Mouse (Mus musculus): ENCODE measurements around the gene Cdh13.

The Cdh13 gene

GRCm38 (mm10) chr8:118452445-118453103, 169.0 kb downstream of the Cdh13 start:
- DNase-seq: no peak

DNA sequence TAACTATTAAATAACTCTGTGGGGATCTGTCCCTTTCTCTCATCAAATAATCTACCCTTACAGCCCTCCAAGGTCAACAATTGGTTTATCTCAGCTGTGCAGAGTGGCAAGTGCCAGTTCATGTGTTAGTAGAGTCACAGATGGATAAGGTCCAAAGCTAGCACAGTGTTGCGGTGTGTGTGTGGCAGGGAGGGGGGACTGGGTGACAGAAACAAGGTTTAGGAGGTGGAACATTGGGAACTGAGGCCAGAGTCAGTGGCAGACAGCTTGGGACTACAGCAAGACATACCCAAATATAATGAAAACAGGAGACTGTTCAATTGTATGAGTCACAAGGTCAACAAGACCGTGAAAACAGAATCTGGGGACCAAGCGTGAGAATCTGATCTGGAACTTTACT, 171.7 kb downstream of the Cdh13 start:
- DNase-seq: no peak

- no peak for DNase-seq
These were observed 181.9 kb downstream of the Cdh13 start for GRCm38 (mm10) chr8:118465330-118465948.

DNA sequence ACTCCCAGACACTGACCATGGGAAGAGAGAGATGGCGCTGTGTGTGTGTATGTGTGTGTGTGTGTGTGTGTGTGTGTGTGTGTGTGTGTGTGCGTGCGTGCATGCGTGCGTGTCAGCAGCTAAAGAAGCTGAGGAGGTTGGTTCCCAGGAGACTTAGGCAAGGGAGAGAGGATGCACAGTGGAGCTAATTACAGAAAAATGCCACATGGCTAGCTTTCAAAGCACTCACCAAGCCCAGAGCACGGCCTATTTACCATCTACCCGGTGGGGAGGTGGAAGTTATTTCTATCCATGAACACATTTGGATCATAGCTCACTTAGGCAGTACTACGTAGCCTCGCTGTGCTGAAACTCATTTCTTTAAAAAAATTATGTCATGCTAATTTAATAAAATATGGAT, 194.1 kb downstream of the Cdh13 start:
- DNase-seq: no peak

DNA sequence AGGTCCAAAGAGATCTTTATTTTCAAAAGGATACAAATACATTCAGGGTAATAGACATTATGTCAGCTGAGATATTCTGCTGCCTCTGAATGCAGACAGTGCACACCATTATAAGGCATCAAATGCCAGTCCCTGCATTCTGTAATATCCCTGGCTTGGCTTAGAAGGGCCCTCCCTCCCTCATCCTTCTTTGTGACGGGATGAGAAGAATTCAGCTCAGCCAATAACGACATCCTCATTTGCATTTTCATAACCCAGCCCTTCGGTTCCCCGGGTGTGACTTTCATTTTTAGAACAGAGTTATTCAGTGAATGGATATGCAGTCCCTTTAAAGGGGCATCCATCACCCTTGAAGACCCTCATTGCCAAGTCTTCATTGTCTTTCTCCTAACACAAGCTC, 205.2 kb downstream of the Cdh13 start:
- DNase-seq: no peak

DNA sequence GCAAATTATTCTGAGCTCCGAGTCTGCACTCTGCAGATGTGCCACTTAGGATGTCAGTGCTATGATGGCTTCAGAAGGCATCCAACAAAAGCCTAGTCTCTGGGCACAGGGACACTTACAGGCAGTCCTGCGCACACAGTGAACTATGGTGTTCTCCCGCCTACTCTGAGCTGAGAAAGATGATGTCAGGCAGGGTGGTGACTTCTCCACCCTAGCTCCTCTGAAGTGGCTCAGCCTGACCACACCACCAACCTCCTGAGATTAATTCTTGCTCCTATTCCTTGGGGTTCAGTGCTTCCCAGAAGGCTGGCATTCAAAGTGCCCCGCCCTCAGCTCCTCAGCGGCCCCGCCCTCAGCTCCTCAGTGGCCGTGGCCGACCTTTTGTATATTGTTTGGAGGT, 219.0 kb downstream of the Cdh13 start:
- DNase-seq: no peak

- no peak for DNase-seq
These were observed 225.9 kb downstream of the Cdh13 start for GRCm38 (mm10) chr8:118509426-118509825.

DNA sequence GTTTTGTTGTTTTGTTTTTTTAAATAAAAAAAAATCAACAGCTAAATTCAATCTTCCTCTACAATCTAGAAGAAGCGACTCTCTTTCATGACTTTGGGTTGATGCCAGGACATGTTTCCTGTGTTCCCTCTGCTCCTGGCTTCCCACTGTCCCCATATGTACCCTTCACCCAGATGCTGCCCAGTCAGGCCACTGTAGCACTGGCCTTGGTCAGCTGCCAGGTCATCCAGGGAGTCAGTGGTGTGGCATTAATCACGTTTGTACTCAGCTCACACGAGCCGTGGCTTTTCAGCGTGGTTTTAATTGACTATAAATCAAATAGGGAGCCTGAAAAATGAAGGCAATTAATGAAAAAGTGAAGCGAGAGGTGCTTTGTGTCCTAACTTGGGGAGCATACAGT, 229.7 kb downstream of the Cdh13 start:
- no peak for DNase-seq

GRCm38 (mm10) chr8:118515616-118516015, 232.1 kb downstream of the Cdh13 start:
- no peak for DNase-seq

GRCm38 (mm10) chr8:118517071-118517470, 233.5 kb downstream of the Cdh13 start:
- DNase-seq: peak; percentile 6

DNA sequence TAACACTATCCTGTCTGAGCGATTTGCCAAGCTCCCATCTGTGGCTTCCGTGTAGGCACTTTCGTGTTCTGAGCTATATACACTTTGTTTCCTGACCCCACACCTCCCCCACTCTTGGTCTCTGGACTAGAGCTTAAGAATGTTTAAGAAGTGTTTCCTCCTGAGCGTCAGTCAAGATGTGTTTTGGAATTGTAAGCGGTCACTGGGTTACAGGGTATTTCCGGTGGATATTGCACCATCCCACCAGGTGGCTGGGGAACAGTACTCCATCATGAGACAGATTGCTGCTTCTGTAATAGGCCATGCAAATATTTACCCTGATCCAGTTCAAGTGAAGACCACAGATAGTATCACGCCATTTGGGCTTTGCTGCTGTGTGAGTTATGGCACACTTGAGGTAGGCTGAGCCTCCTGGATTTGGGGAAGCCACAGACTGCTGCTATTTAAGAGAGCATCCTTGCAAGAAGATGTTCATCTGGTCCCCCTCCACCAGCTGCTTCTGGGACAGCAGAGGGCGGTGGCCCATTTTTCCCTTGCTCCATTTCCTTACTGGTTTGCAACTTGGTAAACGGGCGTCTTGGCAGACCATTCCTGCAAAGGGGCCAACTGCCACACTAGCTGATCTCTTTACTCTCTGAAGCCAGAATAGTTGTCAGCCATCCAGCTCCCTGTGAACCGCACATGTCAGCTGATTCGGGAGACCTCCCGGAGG, 234.7 kb downstream of the Cdh13 start:
- peak; percentile 5 for DNase-seq

DNA sequence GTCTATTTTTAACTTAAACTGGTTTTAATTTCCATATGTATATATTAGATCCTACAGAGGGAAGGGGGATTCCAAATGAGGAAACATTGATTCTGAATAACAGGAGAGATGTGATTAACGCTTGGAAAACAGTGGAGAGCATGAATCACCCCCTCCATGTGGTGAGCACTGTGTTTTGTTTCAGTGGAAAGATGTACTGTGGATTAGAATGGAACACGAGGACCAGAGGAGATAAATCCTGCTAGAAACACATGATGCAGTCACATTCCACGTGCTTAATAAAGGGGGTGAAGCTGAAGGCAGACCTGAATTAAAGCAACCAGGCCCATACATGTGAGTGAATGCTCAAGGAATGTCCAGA, 235.2 kb downstream of the Cdh13 start:
- no peak for DNase-seq

DNA sequence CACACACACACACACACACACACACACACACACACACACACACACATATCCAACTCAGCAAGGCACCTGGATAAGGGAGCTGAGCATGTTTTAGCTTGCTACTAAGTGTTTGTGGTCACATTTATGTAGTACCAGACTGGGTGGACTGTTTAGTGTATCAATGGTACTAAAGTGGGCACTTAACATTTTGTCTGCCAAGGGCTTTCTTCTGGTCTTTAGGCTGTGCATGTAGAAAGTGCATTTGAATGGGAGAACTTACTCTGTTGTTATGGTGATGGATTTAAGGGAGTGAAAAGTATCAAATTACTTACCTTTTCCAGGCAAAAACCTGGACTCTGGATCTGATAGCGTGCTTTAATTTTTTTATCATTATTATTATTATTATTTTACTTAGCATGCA, 240.4 kb downstream of the Cdh13 start:
- no peak for DNase-seq

DNA sequence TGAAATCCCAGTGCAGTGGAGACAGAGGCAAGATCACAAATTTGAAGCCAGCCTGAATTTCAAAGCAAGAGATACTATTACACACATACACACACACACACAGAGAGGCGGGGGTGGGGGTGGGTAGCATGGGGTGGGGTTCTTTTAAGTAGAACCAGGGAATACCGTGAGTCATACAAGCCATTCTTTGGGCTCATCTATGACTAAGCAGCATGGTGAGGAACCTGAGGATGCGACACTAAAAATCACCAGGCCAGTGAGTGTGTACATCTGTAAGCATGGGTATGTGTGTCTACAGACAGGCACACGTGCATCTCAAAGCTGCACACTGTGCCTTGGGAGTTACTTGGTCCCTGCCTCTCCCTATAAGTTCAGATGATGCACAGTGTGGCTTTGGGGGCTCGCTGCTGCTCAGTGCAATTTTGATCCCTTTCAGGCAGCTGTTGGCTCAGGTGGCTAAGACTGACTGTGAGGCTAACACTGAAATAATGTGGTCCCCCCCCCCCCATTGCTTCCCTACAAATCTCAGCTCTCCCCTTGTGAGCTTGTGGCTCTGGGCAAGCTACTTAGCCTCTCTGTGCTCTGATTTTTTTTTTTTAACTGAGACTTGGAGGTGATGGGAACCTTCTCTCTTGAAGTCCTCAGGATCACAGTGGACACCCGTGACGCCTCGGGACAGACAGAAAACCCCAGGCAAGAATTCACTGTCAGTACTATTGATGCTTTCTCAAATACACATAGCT, 255.5 kb downstream of the Cdh13 start:
- no peak for DNase-seq

GRCm38 (mm10) chr8:118539559-118539819, 256.0 kb downstream of the Cdh13 start:
- no peak for DNase-seq

- DNase-seq: no peak
These were observed 256.4 kb downstream of the Cdh13 start for GRCm38 (mm10) chr8:118539941-118540340.

- DNase-seq: no peak
These were observed 268.9 kb downstream of the Cdh13 start for GRCm38 (mm10) chr8:118552397-118552796.

GRCm38 (mm10) chr8:118552842-118553241, 269.3 kb downstream of the Cdh13 start:
- DNase-seq: no peak

- no peak for DNase-seq
These were observed 280.5 kb downstream of the Cdh13 start for GRCm38 (mm10) chr8:118564024-118564423.

DNA sequence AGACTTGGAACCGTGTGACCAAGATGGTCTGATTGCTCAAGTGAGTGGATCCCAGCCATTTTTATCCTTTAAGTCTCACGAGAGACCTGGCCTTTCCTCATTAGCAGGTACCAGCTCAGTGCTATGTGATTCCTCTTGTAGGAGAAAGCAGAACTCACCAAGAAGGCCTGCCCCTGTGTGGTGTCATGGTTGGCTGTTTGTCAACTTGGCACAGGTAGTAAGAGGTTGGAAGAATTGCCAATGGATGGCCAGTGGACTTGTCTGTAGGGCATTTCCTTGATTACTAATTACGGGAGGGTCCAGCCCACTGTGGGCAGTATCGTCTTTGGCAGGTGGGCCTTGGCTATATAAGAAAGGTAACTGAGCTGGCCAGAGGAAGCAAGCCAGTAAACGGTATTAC, 281.7 kb downstream of the Cdh13 start:
- no peak for DNase-seq

DNA sequence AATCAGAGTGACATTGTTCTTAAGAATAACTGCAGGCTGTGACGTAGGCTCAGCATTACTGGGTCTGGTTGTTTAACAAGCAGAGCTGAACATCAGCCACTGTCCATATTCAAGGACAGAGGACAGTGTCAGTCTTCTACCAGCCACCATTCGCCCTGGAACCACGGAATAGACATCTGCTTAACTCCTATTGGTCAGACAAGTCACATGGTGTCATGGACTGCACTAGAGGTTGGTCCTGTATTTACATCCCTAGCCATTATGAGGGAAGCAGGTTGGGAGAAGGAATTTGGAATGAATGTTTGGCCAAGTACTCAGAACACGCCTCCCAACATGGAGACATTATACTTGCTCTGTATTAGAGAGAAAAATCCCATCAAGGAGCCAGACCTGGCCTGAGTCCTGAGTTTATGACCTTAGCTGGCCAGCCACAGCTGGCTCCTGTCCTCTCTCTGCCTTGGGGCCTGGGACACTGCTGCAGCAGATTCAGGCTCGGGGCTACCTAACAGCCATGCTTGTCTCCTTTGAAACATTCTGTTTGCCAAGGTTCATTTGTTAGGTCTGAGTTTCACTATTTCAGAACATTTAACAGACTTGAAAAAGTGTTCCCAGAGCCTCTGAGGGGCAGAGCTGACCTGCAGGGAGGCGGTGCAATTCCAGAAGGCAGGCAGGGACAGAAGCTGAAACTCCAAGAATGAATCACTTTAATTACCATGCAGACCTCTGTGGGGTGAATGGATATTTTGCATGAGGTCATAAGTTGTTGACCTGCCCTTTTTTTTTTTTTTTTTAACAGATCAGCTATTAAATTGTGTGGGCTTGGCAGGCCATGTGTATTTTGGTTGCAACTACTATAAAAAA, 282.6 kb downstream of the Cdh13 start:
- no peak for DNase-seq

DNA sequence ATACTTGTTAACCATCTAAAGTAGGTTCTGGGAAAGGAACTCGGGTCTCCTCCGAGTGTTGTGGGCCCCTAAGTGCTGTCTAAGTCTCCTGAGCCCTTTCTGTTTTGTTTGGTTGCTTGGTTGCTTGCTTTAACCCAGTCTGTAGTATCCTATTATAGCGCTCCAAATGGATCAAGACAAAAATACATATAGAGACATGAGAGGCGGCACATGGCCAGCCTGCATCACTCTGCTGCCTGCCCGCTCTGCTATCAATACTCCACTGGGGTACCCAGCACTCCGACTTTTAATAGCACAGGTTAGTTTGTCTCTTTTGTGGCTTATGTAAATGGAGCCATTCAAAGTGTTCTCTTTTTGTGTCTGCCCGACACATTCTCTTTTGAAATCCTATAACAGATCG, 285.8 kb downstream of the Cdh13 start:
- DNase-seq: no peak

DNA sequence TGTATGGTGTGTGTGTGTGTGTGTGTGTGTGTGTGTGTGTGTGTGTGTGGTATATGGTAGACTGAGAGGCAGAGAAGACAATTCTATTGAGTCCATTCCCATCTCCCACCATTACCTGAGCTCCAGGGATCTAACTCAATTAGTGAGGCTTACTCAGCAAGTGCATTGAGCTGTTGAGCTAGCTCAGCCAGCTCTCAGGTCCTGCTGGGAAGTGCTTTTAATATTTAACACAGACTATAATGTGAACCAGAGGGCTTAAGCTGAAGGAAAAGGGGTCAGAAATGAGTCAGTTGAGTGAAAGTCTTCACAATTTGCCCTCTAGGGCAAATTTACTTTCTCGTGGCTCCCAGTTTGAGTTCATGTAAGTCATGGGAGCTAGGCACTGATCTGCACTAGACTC, 297.7 kb downstream of the Cdh13 start:
- no peak for DNase-seq
